Mouse (Mus musculus) left cerebral cortex, adult 2 months (tissue): ENCODE data around the gene Ntm. TPM values are rescaled to one million over a fixed set of nuclear protein-coding genes. Genes with fewer than 3 reads are reported as not detected.

Source experiments
- DNase-seq, 2 experiments: peaks; one replicate each; pipeline ENCODE4 v3.0.0; 2021 to 2022; ENCODE audit warnings: low spot score in 2 of 2, mixed read lengths in 1 of 2; ENCODE audit errors: extremely low spot score in 1 of 2
- H3K27ac ChIP-seq: fragments of 200-600 bp; 2 replicates; pipeline ENCODE4 v1.8.1; 2022
- H3K4me3 ChIP-seq: fragments of 200-600 bp; 2 replicates; pipeline ENCODE4 v1.8.1; 2022
- CTCF ChIP-seq: fragments of 200-600 bp; IDR thresholded peaks from 2 replicates; pipeline ENCODE4 v1.8.1; 2022; ENCODE audit warnings: antibody characterized with exemption, mild to moderate bottlenecking, moderate library complexity
- intact Hi-C: fragments of 180-260 bp; cut with DNase I; formaldehyde crosslinking; loops from one replicate; pipeline ENCODE4 v1.15.1; 2025
- total RNA-seq, 2 experiments: library from RNA; stranded (reverse); gene quantifications; 2 replicates each; pipeline ENCODE4 v1.2.3; 2021

Ntm gene
- total RNA-seq, 2 experiments from 2014 or later, result 288 to 294 TPM

- no peak for TF ChIP-seq CTCF
- no peak overlapping the region for H3K4me3 ChIP-seq
- intact Hi-C loops, result no loop called here
- H3K27ac ChIP-seq, result no peak overlapping the region
- DNase-seq, result no peak
These were observed 196.7 kb downstream of the Ntm start for GRCm38 (mm10) chr9:29765990-29766980.

GRCm38 (mm10) chr9:29763338-29763737 is 199.6 kb downstream of the Ntm start:
- DNase-seq, result no peak
- H3K27ac ChIP-seq, result no peak overlapping the region
- TF ChIP-seq CTCF, result no peak
- H3K4me3 ChIP-seq, result no peak overlapping the region
- intact Hi-C loops, result no loop called here

GRCm38 (mm10) chr9:29761952-29762586 is 200.9 kb downstream of the Ntm start:
- DNase-seq, result no peak
- H3K4me3 ChIP-seq, result no peak overlapping the region
- TF ChIP-seq CTCF, result no peak
- 0 out of 2 replicates have a peak overlapping the region, but pooled peaks have one; percentile 28 for H3K27ac ChIP-seq
- intact Hi-C loops, result no loop called here

- intact Hi-C loops, result no loop called here
- TF ChIP-seq CTCF, result no peak
These were observed 201.4 kb downstream of the Ntm start for GRCm38 (mm10) chr9:29761511-29761910.

GRCm38 (mm10) chr9:29759940-29760339 is 203.0 kb downstream of the Ntm start:
- Histone ChIP-seq H3K4me3 (no peak overlapping the region), H3K27ac (no peak overlapping the region)
- intact Hi-C loops, result no loop called here
- no peak for DNase-seq
- no peak for TF ChIP-seq CTCF

More at GRCm38 (mm10) chr9:29761511-29761910, 201.4 kb downstream of the Ntm start:
- DNase-seq, result no peak
- 0 out of 2 replicates have a peak overlapping the region, but pooled peaks have one; percentile 28 for H3K27ac ChIP-seq
- H3K4me3 ChIP-seq, result no peak overlapping the region

GRCm38 (mm10) chr9:29759060-29759459 is 203.9 kb downstream of the Ntm start:
- Histone ChIP-seq H3K27ac (no peak overlapping the region), H3K4me3 (no peak overlapping the region)
- no peak for DNase-seq
- intact Hi-C loops, result no loop called here
- TF ChIP-seq CTCF, result no peak

- Histone ChIP-seq H3K27ac (no peak overlapping the region), H3K4me3 (no peak overlapping the region)
- intact Hi-C loops, result loop anchor here (5.0 kb wide), 2 partner anchors 38 to 128 kb away; no protein-coding TSS in a partner anchor
- no peak; the same call in 1 of the 2 replicates for TF ChIP-seq CTCF
- no peak for DNase-seq
These were observed 208.6 kb downstream of the Ntm start for GRCm38 (mm10) chr9:29754374-29754773.

GRCm38 (mm10) chr9:29751396-29751795 is 211.5 kb downstream of the Ntm start:
- H3K27ac ChIP-seq, result no peak overlapping the region
- TF ChIP-seq CTCF, result peak; percentile 50
- no peak for DNase-seq
- intact Hi-C loops, result loop anchor here (2.0 to 5.0 kb wide), 3 partner anchors 41 to 211 kb away; partner anchors contain the start of gene Ntm
- no peak overlapping the region for H3K4me3 ChIP-seq

GRCm38 (mm10) chr9:29750371-29751014 is 212.4 kb downstream of the Ntm start:
- Histone ChIP-seq H3K27ac (peak overlapping the region; percentile 77), H3K4me3 (peak overlapping the region; percentile 36)
- intact Hi-C loops, result loop anchor here (2.0 to 5.0 kb wide), 3 partner anchors 42 to 212 kb away; partner anchors contain the start of gene Ntm
- no peak for TF ChIP-seq CTCF
- DNase-seq, result peak; percentile 45 to 65

- no peak for DNase-seq
- Histone ChIP-seq H3K4me3 (no peak overlapping the region), H3K27ac (no peak overlapping the region)
- intact Hi-C loops, result no loop called here
- no peak for TF ChIP-seq CTCF
These were observed 214.9 kb downstream of the Ntm start for GRCm38 (mm10) chr9:29748070-29748469.

- TF ChIP-seq CTCF, result no peak
- intact Hi-C loops, result no loop called here
- Histone ChIP-seq H3K4me3 (no peak overlapping the region), H3K27ac (no peak overlapping the region)
- DNase-seq, result no peak
These were observed 224.0 kb downstream of the Ntm start for GRCm38 (mm10) chr9:29738835-29739526.
